Mouse (Mus musculus): ENCODE data around the gene Ccdc96.

Gene Ccdc96

GRCm38 (mm10) chr5:36484171-36484990 is at the start of gene Ccdc96, which contains the start of gene Tada2b:
TSS of gene Ccdc96 (plus strand) at chr5:36484588.
TSS of gene Tada2b (minus strand) at chr5:36484285.
- DNase-seq (ENCODE audit: low spot score) = peak; percentile 97

GRCm38 (mm10) chr5:36436858-36437257 is 47.5 kb upstream of the Ccdc96 start:
- DNase-seq (ENCODE audit: low spot score) = no peak

GRCm38 (mm10) chr5:36440741-36441140 is 43.6 kb upstream of the Ccdc96 start:
- DNase-seq (ENCODE audit: low spot score) = no peak

- DNase-seq (ENCODE audit: low spot score) = no peak
Measured at GRCm38 (mm10) chr5:36444611-36445010, 39.8 kb upstream of the Ccdc96 start.

GRCm38 (mm10) chr5:36445028-36445427 is 39.4 kb upstream of the Ccdc96 start:
- DNase-seq (ENCODE audit: low spot score) = no peak

- DNase-seq (ENCODE audit: low spot score) = no peak
Measured at GRCm38 (mm10) chr5:36446166-36446890, 38.1 kb upstream of the Ccdc96 start.

DNA sequence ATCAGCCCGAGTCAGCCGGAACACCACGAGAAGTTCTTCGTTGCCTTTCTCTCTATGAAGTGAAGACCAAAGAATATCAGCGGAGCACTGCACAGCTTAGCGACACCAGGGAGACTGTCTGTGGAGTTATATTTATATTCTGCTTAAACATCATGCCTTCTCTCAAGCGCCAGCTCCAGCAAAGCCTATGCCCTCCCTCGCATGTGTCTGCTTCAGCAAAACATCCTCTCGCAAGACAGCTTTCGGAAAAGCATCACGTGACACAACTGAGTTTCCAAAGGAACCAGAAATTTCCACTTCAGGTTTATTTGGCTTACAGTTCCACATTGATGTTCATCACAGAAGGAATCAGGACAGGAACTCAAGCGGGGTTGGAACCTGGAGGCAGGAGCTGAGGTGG is 36.5 kb upstream of the Ccdc96 start:
- no peak for DNase-seq (ENCODE audit: low spot score)

DNA sequence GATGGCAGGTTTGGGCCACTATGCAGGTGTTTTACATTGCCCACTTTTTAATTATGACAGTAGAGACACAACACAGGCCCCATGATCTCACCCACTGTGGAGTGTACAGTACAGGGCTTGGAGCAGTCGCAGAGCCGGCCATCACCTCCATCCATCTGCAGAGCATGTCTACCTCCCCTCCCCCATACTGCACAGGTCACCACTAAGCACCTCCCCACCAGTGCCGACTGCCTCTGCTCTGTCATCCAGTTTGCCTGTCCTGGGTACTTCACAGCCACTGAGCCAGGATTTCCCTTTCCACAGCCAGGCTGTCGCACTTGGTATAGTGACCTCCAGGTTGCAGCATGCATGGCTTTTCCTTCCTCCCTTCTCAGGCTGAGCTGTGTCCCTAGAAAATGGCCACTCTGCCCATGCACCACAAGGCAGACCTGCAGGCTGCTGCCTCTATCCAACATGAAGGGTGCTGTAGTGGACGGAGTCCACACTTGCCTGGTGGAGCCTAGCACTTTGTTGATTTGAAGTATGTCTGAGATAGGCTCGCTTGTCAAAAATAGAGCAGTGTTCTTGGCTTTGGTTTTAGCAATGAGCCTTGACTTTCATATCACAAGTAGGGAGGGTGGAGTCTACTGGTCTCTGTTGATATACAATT is 34.6 kb upstream of the Ccdc96 start:
- DNase-seq (ENCODE audit: low spot score) = no peak

DNA sequence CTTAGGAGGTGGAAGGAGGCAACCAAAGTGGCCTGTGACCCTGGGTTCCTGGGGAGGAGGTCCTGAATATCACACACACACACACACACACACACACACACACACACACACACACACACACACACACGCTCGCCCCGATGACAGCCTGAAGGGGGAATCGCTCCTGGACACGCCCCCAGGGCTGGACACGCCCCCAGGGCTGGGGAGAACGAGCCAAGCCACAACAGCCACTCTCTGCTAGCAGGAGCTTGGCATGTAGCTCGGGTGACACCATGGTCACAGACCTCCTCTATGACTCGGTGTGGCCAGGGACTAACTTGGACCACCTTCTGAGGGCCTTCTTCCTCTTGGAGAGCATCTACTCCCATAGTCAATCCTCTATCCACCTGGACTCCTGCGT is 33.3 kb upstream of the Ccdc96 start:
- no peak for DNase-seq (ENCODE audit: low spot score)

GRCm38 (mm10) chr5:36451872-36452389 is 32.5 kb upstream of the Ccdc96 start:
- no peak for DNase-seq (ENCODE audit: low spot score)

DNA sequence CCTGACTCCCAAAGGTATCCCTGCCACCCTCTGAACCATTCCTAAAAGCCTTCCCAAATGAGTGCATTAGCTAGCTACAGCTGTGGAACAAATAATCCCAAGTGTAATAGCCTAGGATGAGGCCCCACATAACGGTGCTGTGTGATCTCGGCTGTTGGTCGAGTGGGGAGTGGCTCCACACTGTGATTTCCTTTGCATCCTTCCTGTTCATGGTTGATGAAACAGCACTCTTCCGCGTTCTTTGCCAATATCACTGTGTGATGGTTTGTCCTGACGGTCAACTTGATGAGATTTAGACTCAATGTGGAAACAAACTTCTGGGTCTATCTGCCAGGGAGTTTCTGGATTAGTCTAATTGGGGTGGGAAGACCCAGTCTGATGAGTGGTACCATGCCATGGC is 31.6 kb upstream of the Ccdc96 start:
- no peak for DNase-seq (ENCODE audit: low spot score)

- DNase-seq (ENCODE audit: low spot score) = no peak
Measured at GRCm38 (mm10) chr5:36457706-36458105, 26.7 kb upstream of the Ccdc96 start.

DNA sequence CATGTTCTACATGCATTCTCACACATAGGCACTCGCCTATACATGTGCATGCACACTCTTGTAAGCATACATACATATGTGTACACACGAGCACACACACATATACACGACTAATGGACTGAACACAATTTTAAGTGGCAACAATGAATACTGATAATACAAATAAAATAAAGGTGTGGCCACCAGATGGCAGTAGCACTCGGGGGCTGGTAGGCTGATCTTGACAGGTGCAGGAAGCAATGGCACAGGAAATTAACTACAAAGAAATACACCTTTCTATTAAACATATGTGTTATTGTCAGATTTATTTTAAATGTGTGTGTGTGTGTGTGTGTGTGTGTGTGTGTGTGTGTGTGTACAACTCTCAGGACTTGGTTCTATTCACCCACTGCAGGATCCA is 25.5 kb upstream of the Ccdc96 start:
- no peak for DNase-seq (ENCODE audit: low spot score)

- DNase-seq (ENCODE audit: low spot score) = no peak
Measured at GRCm38 (mm10) chr5:36460712-36461111, 23.7 kb upstream of the Ccdc96 start.

DNA sequence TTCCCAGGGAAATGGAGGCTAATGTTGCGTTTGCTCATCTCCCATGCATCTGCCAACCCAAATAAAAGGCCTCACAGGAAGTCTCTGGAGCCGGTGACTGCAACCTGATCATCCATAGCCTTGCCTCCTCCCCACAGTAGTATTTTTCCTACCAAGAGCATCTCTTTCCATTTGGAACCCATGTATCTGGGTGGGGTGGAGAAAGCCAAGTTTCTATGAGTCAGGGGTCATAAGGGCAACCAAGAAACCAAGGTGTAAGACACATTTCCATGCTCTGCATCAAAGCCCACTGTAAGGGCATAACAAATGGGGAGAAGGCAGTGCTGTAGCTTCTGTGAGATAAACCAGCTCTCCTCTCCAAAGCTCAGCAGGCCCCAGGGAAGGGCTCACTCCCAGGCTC is 23.2 kb upstream of the Ccdc96 start:
- DNase-seq (ENCODE audit: low spot score) = no peak

DNA sequence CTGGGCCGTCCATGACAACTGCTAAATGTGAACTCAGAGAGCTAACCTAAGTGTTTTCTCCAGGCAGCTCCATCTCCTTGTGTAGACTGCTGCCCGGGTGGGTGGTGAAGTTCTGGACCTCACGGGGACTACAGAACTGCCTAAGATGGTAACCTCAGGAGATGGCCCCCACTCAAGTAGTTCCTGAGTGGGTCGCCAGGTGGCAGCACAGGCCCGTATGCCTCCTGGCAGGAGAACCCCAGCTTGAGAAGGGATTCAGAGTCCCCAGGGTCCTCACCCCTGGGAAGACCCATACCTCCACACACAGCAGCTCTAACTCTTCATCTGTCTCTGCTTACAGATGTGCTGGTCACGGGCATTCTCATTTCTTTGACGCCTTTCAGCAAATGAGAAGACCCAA is 21.6 kb upstream of the Ccdc96 start:
- DNase-seq (ENCODE audit: low spot score) = peak; percentile 64

DNA sequence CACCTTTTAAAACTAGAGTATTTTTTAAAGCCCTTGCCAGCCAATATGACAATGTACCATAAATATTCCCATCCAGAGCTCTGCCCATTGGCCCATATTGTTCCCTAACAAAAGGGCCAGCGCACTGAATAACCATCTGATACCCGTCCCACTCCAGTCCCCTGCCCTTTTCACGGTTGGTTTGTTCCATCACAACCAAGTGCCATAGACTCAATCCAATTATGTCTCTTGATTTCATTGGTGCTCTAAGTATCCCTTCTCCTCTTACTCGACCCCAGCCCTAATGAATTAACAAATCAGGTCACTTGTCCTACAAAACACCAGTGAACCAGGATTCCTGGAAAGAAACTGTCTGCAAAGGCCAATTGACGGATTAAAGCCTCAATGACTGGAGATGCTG is 21.0 kb upstream of the Ccdc96 start:
- no peak for DNase-seq (ENCODE audit: low spot score)

- peak; percentile 99 for DNase-seq (ENCODE audit: low spot score)
Measured at GRCm38 (mm10) chr5:36464709-36465661, 19.4 kb upstream of the Ccdc96 start, which contains the start of gene Grpel1. TSS of gene Grpel1 (plus strand) at chr5:36464998.

DNA sequence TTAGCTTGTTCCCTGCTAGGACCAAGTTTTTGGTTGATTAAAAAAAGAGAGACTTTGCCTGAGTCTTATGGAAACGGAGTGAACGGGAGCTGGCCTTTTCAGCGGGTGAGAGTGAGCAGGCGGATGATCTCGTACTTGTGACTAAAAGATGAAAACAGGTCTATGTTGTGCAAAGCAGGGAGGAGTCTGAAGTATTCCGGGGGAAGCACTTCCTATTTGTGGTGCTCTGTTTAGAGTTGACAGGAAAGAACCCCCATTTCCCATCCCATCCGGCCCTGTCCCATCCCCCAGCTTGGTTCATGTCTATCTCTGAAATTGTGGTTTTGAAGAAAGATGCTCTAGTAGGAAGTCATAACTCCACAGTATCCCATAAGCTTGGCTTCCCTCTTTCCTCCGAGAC is 18.5 kb upstream of the Ccdc96 start:
- no peak for DNase-seq (ENCODE audit: low spot score)

DNA sequence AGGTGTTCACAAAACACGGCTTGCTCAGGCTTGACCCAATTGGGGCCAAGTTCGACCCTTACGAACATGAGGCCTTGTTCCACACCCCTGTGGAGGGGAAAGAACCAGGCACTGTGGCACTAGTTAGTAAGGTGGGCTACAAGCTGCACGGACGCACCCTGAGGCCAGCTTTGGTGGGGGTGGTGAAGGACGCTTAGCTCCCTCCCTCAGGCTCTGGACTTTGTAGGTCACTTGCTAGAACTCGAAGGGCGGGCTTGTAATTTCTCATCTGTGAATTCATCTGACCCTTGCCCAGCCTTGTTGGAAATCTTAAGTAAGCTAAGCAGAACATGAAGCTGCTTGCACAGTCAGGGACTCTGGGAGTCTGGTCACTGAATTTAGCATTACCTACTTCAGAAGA is 13.2 kb upstream of the Ccdc96 start:
- no peak for DNase-seq (ENCODE audit: low spot score)

DNA sequence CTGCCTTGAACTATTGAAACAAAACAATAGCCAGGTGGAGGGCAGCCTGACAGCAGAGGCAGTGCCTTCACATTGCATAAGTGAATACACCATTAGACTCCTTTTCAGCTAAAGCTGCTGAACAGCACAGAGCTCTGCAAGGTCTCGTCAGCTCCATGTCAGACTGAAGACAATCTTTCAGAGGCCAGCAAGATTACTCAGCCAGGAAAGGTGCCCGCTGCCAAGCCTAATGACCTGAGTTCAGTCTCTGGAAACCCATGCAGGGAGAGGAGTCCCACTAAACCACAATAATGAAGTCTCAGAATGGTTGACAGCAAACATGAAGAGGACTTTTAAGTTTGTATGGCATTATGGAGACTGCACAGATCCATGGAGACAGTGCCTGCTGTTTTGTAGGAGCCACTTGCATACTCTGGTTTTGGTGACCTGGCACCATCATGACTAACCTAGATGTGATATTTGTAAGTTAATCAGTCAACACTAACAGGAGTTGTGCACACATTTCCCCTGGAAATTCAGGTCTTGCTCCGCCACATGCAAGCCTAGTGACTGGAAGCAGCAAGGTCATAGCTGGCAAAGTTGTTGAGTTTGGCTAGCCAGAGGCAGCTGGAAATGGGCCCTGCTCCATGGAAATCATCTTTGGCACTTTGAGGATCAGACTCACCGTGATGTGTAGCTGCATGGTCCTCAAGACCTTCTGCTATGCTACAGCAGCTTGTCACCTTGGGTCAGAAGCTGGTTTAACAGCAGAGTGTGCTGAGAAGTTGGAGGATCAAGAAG is 11.3 kb upstream of the Ccdc96 start:
- DNase-seq (ENCODE audit: low spot score) = no peak

All from layer of hippocampus, adult 9-10 months (tissue).